Mouse (Mus musculus): ENCODE measurements at regions not wholly inside any gene's neighbourhood (a gene's known extent, or its start where the extent isn't known, plus 50 kb on each side); places are given as distances from the start of the nearest gene placed in this dataset.

DNA sequence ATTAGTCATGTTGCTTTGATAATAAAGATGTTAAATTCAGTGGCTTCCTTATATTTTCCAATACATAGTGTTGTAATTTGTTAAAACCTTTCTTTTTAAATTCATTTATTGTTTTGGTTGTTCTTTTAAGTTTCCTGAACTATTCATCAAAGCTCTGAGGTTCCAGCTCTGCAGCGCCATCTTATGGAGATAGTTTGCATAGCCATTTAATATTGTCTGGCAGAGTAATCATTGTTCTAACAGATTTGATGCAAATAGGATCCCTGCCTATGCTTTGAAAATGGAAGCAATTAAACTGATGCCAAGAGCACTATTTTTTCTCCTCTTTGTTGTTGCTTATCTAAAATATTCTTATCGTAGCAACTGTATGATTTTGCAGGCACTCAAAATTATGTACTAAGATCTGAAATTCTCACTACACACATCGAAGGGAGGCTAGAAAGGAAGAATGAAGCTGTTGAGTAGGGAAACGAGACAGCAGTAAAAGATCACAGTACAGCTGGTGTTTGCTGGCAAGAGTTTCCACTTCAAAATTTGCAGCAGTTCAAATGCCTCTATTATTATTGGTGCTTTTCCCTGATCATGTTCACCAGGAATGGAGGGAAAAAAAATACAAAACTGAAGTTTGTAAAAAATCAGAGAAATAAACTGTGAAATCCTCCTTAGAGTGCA is 1199.5 kb upstream of the G6pd2 start:
- TF ChIP-seq CTCF (conservative IDR thresholded peaks at IDR 0.05; ENCODE audit: low read length), result peak; percentile 70
- TF ChIP-seq POU5F1 (IDR thresholded peaks at IDR 0.05; ENCODE audit: borderline replicate concordance, low read length), result no peak
- no peak for TF ChIP-seq NANOG (IDR thresholded peaks at IDR 0.05; ENCODE audit: borderline replicate concordance, low read length)
